14 mouse cellular contexts compared by ENCODE assay signal in genomic region chr7:49313945-49314344, GRCm38 (mm10).
A peak's percentile ranks its signal among the peaks of the same experiment; 100 is the strongest.
DNase-seq lines count a peak whose midpoint lies in the region; ATAC-seq and TF ChIP-seq lines count a peak whose summit lies in the region.
"Had no signal": no experiment of that assay in that cellular context is flagged by ENCODE, and none has a peak within 500 bp of the region (broad histone marks: within the 10 kb centered on the region; RNA-seq: fewer than 3 reads in every experiment).

No protein-coding gene starts in this region.

- no peak for TF ChIP-seq EP300 in stomach, postnatal 0 days (optimal IDR thresholded peaks at IDR 0.05)

- H3K9me3 ChIP-seq in hindbrain, postnatal 0 days (ENCODE audit: low read length): no peaks in the 10 kb centered on the region
- peaks cover 11% of the 10 kb centered on the region; the same call in 1 of the 2 replicates for H3K9me3 ChIP-seq in hindbrain, embryonic 10.5 days
- H3K9me3 ChIP-seq in stomach, postnatal 0 days (ENCODE audit: control insufficient read depth, low read length): no peaks in the 10 kb centered on the region
- H3K9me3 ChIP-seq: midbrain, embryonic 13.5 days; neural tube, embryonic 12.5 days had no signal

- peak; percentile 33 for DNase-seq in adrenal gland, adult 2 months
- DNase-seq in adrenal gland, adult 18-20 months (ENCODE audit: low spot score in 2 of 2): no peak
- DNase-seq in hindbrain, postnatal 0 days (ENCODE audit: low spot score): peak; percentile 43
- DNase-seq in hindbrain, embryonic 10.5 days (ENCODE audit: low spot score): no peak
- DNase-seq in urinary bladder, postnatal 14 days (ENCODE audit: low spot score): peak; percentile 26
- no peak for DNase-seq in urinary bladder, adult 18-20 months (ENCODE audit: low spot score in 2 of 2)
- no peak for DNase-seq in stomach, postnatal 0 days (ENCODE audit: low spot score)
- DNase-seq in embryo, embryonic 10 days (ENCODE audit: low spot score): no peak
- DNase-seq: liver; lung, postnatal 4 days; thymus, postnatal 14 days had no signal

- no peak overlapping the region for H3K4me2 ChIP-seq in hindbrain, postnatal 0 days (ENCODE audit: low read depth, low read length)
- H3K4me2 ChIP-seq in stomach, postnatal 0 days (replicated peaks; ENCODE audit: low read depth): no peak overlapping the region
- H3K4me2 ChIP-seq: midbrain, embryonic 13.5 days; neural tube, embryonic 12.5 days had no signal

- H3K27ac ChIP-seq in hindbrain, postnatal 0 days: no peak overlapping the region
- no peak overlapping the region for H3K27ac ChIP-seq in hindbrain, embryonic 10.5 days
- H3K27ac ChIP-seq in stomach, postnatal 0 days (replicated peaks): no peak overlapping the region
- H3K27ac ChIP-seq: forebrain, embryonic 10.5 days; midbrain, embryonic 13.5 days; neural tube, embryonic 12.5 days had no signal

- no peaks in the 10 kb centered on the region for H3K27me3 ChIP-seq in hindbrain, postnatal 0 days (ENCODE audit: insufficient read depth, low read length)
- H3K27me3 ChIP-seq in hindbrain, embryonic 10.5 days (ENCODE audit: insufficient read depth, poor library complexity, severe bottlenecking): no peaks in the 10 kb centered on the region
- no peaks in the 10 kb centered on the region for H3K27me3 ChIP-seq in stomach, postnatal 0 days (ENCODE audit: control insufficient read depth, insufficient read depth, low read length)
- H3K27me3 ChIP-seq: midbrain, embryonic 13.5 days; neural tube, embryonic 12.5 days had no signal

- ATAC-seq in hindbrain, postnatal 0 days: no peak
- peak; percentile 32; the same call in 1 of the 2 replicates for ATAC-seq in stomach, postnatal 0 days (ENCODE audit: low FRiP score, low TSS enrichment)
- ATAC-seq: midbrain, embryonic 13.5 days had no signal

- TF ChIP-seq CTCF in hindbrain, postnatal 0 days (IDR thresholded peaks at IDR 0.05; ENCODE audit: low read depth): no peak
- TF ChIP-seq CTCF in stomach, postnatal 0 days (IDR thresholded peaks at IDR 0.05; ENCODE audit: low read depth): no peak

- no peak overlapping the region for H3K4me3 ChIP-seq in hindbrain, postnatal 0 days (ENCODE audit: low read length)
- no peak overlapping the region for H3K4me3 ChIP-seq in hindbrain, embryonic 10.5 days
- no peak overlapping the region for H3K4me3 ChIP-seq in stomach, postnatal 0 days (ENCODE audit: low read depth, low read length)
- H3K4me3 ChIP-seq: forebrain, embryonic 10.5 days; midbrain, embryonic 13.5 days; neural tube, embryonic 12.5 days had no signal

- H3K4me1 ChIP-seq in hindbrain, postnatal 0 days (ENCODE audit: insufficient read depth, low read length): peaks cover 6% of the 10 kb centered on the region
- no peaks in the 10 kb centered on the region; the same call in 1 of the 2 replicates for H3K4me1 ChIP-seq in hindbrain, embryonic 10.5 days (replicated peaks)
- H3K4me1 ChIP-seq in stomach, postnatal 0 days (replicated peaks; ENCODE audit: control insufficient read depth, insufficient read depth): no peaks in the 10 kb centered on the region; the same call in 1 of the 2 replicates
- H3K4me1 ChIP-seq: forebrain, embryonic 10.5 days; neural tube, embryonic 12.5 days had no signal

- H3K9ac ChIP-seq in hindbrain, postnatal 0 days (replicated peaks; ENCODE audit: low read length): no peak overlapping the region
- H3K9ac ChIP-seq in stomach, postnatal 0 days (ENCODE audit: low read length): no peak overlapping the region
- H3K9ac ChIP-seq: midbrain, embryonic 13.5 days; neural tube, embryonic 12.5 days had no signal

- H3K36me3 ChIP-seq in hindbrain, postnatal 0 days (ENCODE audit: insufficient read depth, low read length): no peaks in the 10 kb centered on the region
- peaks cover 14% of the 10 kb centered on the region for H3K36me3 ChIP-seq in hindbrain, embryonic 10.5 days
- no peaks in the 10 kb centered on the region for H3K36me3 ChIP-seq in stomach, postnatal 0 days (ENCODE audit: control insufficient read depth, insufficient read depth, low read length)
- H3K36me3 ChIP-seq: midbrain, embryonic 13.5 days; neural tube, embryonic 12.5 days had no signal

- 38% methylated on average over 7 of the region's 7 CpGs for WGBS in hindbrain, postnatal 0 days
- WGBS in hindbrain, embryonic 10.5 days: 88% methylated on average over 7 of the region's 7 CpGs
- WGBS in stomach, postnatal 0 days: 32% methylated on average over 7 of the region's 7 CpGs

Comparison
In these comparisons a context has a peak if more than half of its experiments do, and no peak if none do; other contexts are left out.
1. DNase-seq: peak in adrenal gland, adult 2 months (single experiment), hindbrain, postnatal 0 days (single experiment) and urinary bladder, postnatal 14 days (single experiment); none in adrenal gland, adult 18-20 months (0 of 2), hindbrain, embryonic 10.5 days (single experiment), urinary bladder, adult 18-20 months (0 of 2), stomach, postnatal 0 days (single experiment) and embryo, embryonic 10 days (single experiment).